Mouse (Mus musculus): Measurements from ENCODE around the gene Cfap73. TPM values are rescaled to one million over a fixed set of nuclear protein-coding genes. Genes with fewer than 3 reads are reported as not detected.

Gene Cfap73
- total and polyA plus RNA-seq, 3 experiments: 0.25 TPM; not detected in 2

GRCm38 (mm10) chr5:120607335-120607734, 26.7 kb downstream of the Cfap73 start:
- peaks cover 2 to 9% of the 10 kb centered on the region in 2 experiments; a peak in 2 of 4 replicates for H3K4me1 ChIP-seq (ENCODE audit: control insufficient read depth in 1 of 2, insufficient read depth in 2 of 2, low read length in 2 of 2)
- H3K4me3 ChIP-seq (ENCODE audit: control insufficient read depth in 1 of 2, insufficient read depth in 1 of 2, low read depth in 2 of 2, low read length in 2 of 2): no peak overlapping the region
- H3K9me3 ChIP-seq (replicated peaks; ENCODE audit: insufficient read depth, low read length): no peaks in the 10 kb centered on the region
- no peaks in the 10 kb centered on the region for H3K36me3 ChIP-seq (ENCODE audit: control insufficient read depth in 1 of 2, insufficient read depth in 2 of 2, low read length in 2 of 2)
- H3K27me3 ChIP-seq (ENCODE audit: control insufficient read depth in 1 of 2, insufficient read depth in 2 of 2, low read length in 2 of 2): no peaks in the 10 kb centered on the region
- no peak overlapping the region for H3K27ac ChIP-seq (ENCODE audit: control insufficient read depth, low read depth, low read length)
- TF ChIP-seq MYC (IDR thresholded peaks at IDR 0.05; ENCODE audit: low read depth, low read length) (no peak), CHD2 (IDR thresholded peaks at IDR 0.05; ENCODE audit: low read length) (no peak), ZMIZ1 (IDR thresholded peaks at IDR 0.05; ENCODE audit: low read depth, low read length) (no peak), MAX (IDR thresholded peaks at IDR 0.05; ENCODE audit: low read length) (no peak), ETS1 (IDR thresholded peaks at IDR 0.05; ENCODE audit: low read depth, low read length) (no peak), ZNF384 (IDR thresholded peaks at IDR 0.05; ENCODE audit: low read depth, low read length) (no peak), EP300 (IDR thresholded peaks at IDR 0.05; ENCODE audit: low read depth in 1 of 2, low read length in 2 of 2) (no peak), RCOR1 (IDR thresholded peaks at IDR 0.05; ENCODE audit: low read depth, low read length) (no peak), MYB (IDR thresholded peaks at IDR 0.05; ENCODE audit: low read depth, low read length) (no peak), UBTF (IDR thresholded peaks at IDR 0.05; ENCODE audit: borderline replicate concordance, insufficient read depth, low read depth, low read length) (no peak), GABPA (IDR thresholded peaks at IDR 0.05; ENCODE audit: low read depth, low read length) (no peak), GATA1 (IDR thresholded peaks at IDR 0.05; ENCODE audit: low read depth, low read length) (no peak), HCFC1 (IDR thresholded peaks at IDR 0.05; ENCODE audit: low read depth, low read length) (no peak), BHLHE40 (IDR thresholded peaks at IDR 0.05; ENCODE audit: borderline replicate concordance, low read depth, low read length) (no peak), ELF1 (IDR thresholded peaks at IDR 0.05; ENCODE audit: low read depth, low read length) (no peak), POLR2A (IDR thresholded peaks at IDR 0.05; ENCODE audit: control insufficient read depth in 1 of 2, insufficient read depth in 1 of 2, low read depth in 1 of 2, low read length in 2 of 2, poor library complexity in 1 of 2) (no peak), TAL1 (IDR thresholded peaks at IDR 0.05; ENCODE audit: low read length) (no peak), CTCF (IDR thresholded peaks at IDR 0.05 in 2 of 3, conservative IDR thresholded peaks at IDR 0.05 in 1 of 3; ENCODE audit: control insufficient read depth in 1 of 3, insufficient read depth in 1 of 3, low read depth in 2 of 3, low read length in 3 of 3, poor library complexity in 1 of 3, severe bottlenecking in 1 of 3) (no peak)
- H3K9ac ChIP-seq (ENCODE audit: control insufficient read depth, low read depth, low read length, poor library complexity, severe bottlenecking): no peak overlapping the region
- DNase-seq (ENCODE audit: low read depth, low spot score): no peak
- peaks cover 8% of the 10 kb centered on the region for H3K79me2 ChIP-seq (ENCODE audit: control insufficient read depth, insufficient read depth, low read length, poor library complexity)

- TF ChIP-seq MAX (IDR thresholded peaks at IDR 0.05; ENCODE audit: low read length) (no peak), POLR2A (IDR thresholded peaks at IDR 0.05; ENCODE audit: control insufficient read depth in 1 of 2, insufficient read depth in 1 of 2, low read depth in 1 of 2, low read length in 2 of 2, poor library complexity in 1 of 2) (no peak), EP300 (IDR thresholded peaks at IDR 0.05; ENCODE audit: low read depth in 1 of 2, low read length in 2 of 2) (no peak), USF1 (IDR thresholded peaks at IDR 0.05; ENCODE audit: low read depth, low read length) (no peak)
- H3K9ac ChIP-seq (ENCODE audit: control insufficient read depth, low read depth, low read length, poor library complexity, severe bottlenecking): no peak overlapping the region
- H3K9me3 ChIP-seq (replicated peaks; ENCODE audit: insufficient read depth, low read length): no peaks in the 10 kb centered on the region
- DNase-seq (ENCODE audit: low read depth, low spot score): no peak
- no peak overlapping the region for H3K4me3 ChIP-seq (ENCODE audit: control insufficient read depth in 1 of 2, insufficient read depth in 1 of 2, low read depth in 2 of 2, low read length in 2 of 2)
- no peaks in the 10 kb centered on the region for H3K36me3 ChIP-seq (ENCODE audit: control insufficient read depth in 1 of 2, insufficient read depth in 2 of 2, low read length in 2 of 2)
- H3K4me1 ChIP-seq (ENCODE audit: control insufficient read depth in 1 of 2, insufficient read depth in 2 of 2, low read length in 2 of 2): peaks cover 2 to 9% of the 10 kb centered on the region in 2 experiments; a peak in 2 of 4 replicates
- peaks cover 6% of the 10 kb centered on the region for H3K79me2 ChIP-seq (ENCODE audit: control insufficient read depth, insufficient read depth, low read length, poor library complexity)
- no peaks in the 10 kb centered on the region for H3K27me3 ChIP-seq (ENCODE audit: control insufficient read depth in 1 of 2, insufficient read depth in 2 of 2, low read length in 2 of 2)
- H3K27ac ChIP-seq (ENCODE audit: control insufficient read depth, low read depth, low read length): no peak overlapping the region
Measured at GRCm38 (mm10) chr5:120606590-120607200, 27.3 kb downstream of the Cfap73 start.

Measured in MEL (cell line).